Mouse (Mus musculus) lung, embryonic 14.5 days (tissue): Measurements from ENCODE around the gene Pibf1. TPM values are rescaled to one million over a fixed set of nuclear protein-coding genes. Genes with fewer than 3 reads are reported as not detected.

Source experiments
- ATAC-seq: fragments of 200-750 bp; cut with Nextera tagmentation; 2 replicates; pipeline ENCODE4 v1.8.0; 2017; ENCODE audit warnings: mild to moderate bottlenecking, moderate TSS enrichment, moderate library complexity; ENCODE audit not compliant: insufficient read depth
- DNase-seq: peaks from one replicate; pipeline ENCODE4 v3.0.0-alpha.2; 2015
- H3K27ac ChIP-seq: fragments of 300-500 bp; sonication (generic); 2 replicates; pipeline ENCODE4 v1.5.1; 2014; ENCODE audit warnings: low read depth, mild to moderate bottlenecking, moderate library complexity
- H3K27me3 ChIP-seq: fragments of 300-500 bp; sonication (generic); 2 replicates; pipeline ENCODE4 v1.6.1; 2014; ENCODE audit warnings: low read length, control low read depth; ENCODE audit not compliant: insufficient read depth
- H3K36me3 ChIP-seq: fragments of 300-500 bp; sonication (generic); 2 replicates; pipeline ENCODE4 v1.6.1; 2014; ENCODE audit warnings: control low read depth; ENCODE audit not compliant: insufficient read depth
- H3K4me1 ChIP-seq: fragments of 300-500 bp; sonication (generic); 2 replicates; pipeline ENCODE4 v1.6.1; 2014; ENCODE audit warnings: antibody characterized with exemption, control low read depth; ENCODE audit not compliant: insufficient read depth
- H3K4me2 ChIP-seq: fragments of 300-500 bp; sonication (generic); 2 replicates; pipeline ENCODE4 v1.6.1; 2014; ENCODE audit warnings: mild to moderate bottlenecking
- H3K4me3 ChIP-seq: fragments of 300-500 bp; sonication (generic); 2 replicates; pipeline ENCODE4 v1.5.1; 2014; ENCODE audit warnings: low read depth, low read length
- H3K9ac ChIP-seq: fragments of 300-500 bp; sonication (generic); 2 replicates; pipeline ENCODE4 v1.6.1; 2014
- H3K9me3 ChIP-seq: fragments of 300-500 bp; sonication (generic); 2 replicates; pipeline ENCODE4 v1.6.1; 2016; ENCODE audit warnings: low read depth, low read length, control low read depth
- CTCF ChIP-seq: IDR thresholded peaks from 2 replicates; pipeline ENCODE4 v1.5.1; 2016; ENCODE audit warnings: antibody characterized with exemption, low read depth
- WGBS: fragments of 180-500 bp; shearing (Covaris S2); extraction: QIAGEN DNeasy Blood & Tissue Kit; methylation state at CpG from one replicate; pipeline ENCODE4 v1.1.7; 2014; 5-methylcytosine and 5-hydroxymethylcytosine counted together
- polyA plus RNA-seq: library from polyadenylated mRNA; unstranded; fragments of >200 nt; fragmentation: Nextera tagmentation; extraction: Ambion mirVana; gene quantifications from 2 replicates; pipeline ENCODE4 v1.2.1, GENCODE M21; 2014

The Pibf1 gene
- polyA plus RNA-seq, 1 experiment from 2014 or later = 18.9 TPM

DNA sequence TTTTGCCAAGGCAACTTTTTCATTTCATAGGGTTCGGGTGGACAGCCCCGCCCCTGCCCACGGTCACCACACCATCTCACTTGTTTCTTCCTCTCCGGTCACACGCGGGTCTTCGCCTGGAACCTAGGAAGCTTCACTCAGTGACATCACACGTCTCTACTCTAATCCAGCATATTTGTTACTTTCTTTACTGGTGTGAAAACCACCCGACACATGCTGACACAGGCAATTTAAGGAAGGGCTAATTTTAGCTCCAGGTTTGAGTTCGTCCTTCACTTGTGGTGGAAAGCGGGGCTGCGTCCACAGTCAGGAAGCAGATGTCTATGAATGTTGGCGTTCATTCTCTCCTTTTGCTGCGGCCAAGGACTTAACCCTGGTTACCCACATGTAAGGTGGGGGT, 166.6 kb downstream of the Pibf1 start:
- 84% methylated on average over 14 of the region's 14 CpGs for WGBS
- no peaks in the 10 kb centered on the region for H3K27me3 ChIP-seq
- H3K4me2 ChIP-seq = no peak overlapping the region
- H3K9me3 ChIP-seq = no peaks in the 10 kb centered on the region
- no peak overlapping the region for H3K9ac ChIP-seq
- no peaks in the 10 kb centered on the region for H3K4me1 ChIP-seq
- no peak overlapping the region for H3K4me3 ChIP-seq
- no peak overlapping the region for H3K27ac ChIP-seq
- peak; percentile 24 for ATAC-seq
- no peak for DNase-seq
- H3K36me3 ChIP-seq = no peaks in the 10 kb centered on the region
- no peak for TF ChIP-seq CTCF

- no peak overlapping the region for H3K4me2 ChIP-seq
- H3K9ac ChIP-seq = no peak overlapping the region
- no peaks in the 10 kb centered on the region for H3K36me3 ChIP-seq
- H3K9me3 ChIP-seq = no peaks in the 10 kb centered on the region
- no peaks in the 10 kb centered on the region for H3K4me1 ChIP-seq
- no peaks in the 10 kb centered on the region for H3K27me3 ChIP-seq
- H3K4me3 ChIP-seq = no peak overlapping the region
- WGBS = 68% methylated on average over 5 of the region's 5 CpGs
- DNase-seq (no peak), ATAC-seq (no peak)
- H3K27ac ChIP-seq = no peak overlapping the region
- no peak for TF ChIP-seq CTCF
These were observed 167.5 kb downstream of the Pibf1 start for GRCm38 (mm10) chr14:99266749-99267148.

GRCm38 (mm10) chr14:99274056-99274455, 174.8 kb downstream of the Pibf1 start:
- Histone ChIP-seq H3K27me3 (no peaks in the 10 kb centered on the region), H3K9me3 (no peaks in the 10 kb centered on the region), H3K9ac (no peak overlapping the region), H3K36me3 (no peaks in the 10 kb centered on the region), H3K4me3 (no peak overlapping the region), H3K27ac (no peak overlapping the region), H3K4me2 (no peak overlapping the region), H3K4me1 (no peaks in the 10 kb centered on the region)
- TF ChIP-seq CTCF = no peak
- 72% methylated on average over 2 of the region's 2 CpGs for WGBS
- DNase-seq (no peak), ATAC-seq (no peak)

- DNase-seq (no peak), ATAC-seq (no peak)
- Histone ChIP-seq H3K36me3 (no peaks in the 10 kb centered on the region), H3K4me2 (no peak overlapping the region), H3K27ac (no peak overlapping the region), H3K9ac (no peak overlapping the region), H3K9me3 (no peaks in the 10 kb centered on the region), H3K4me3 (no peak overlapping the region), H3K27me3 (no peaks in the 10 kb centered on the region), H3K4me1 (no peaks in the 10 kb centered on the region)
- TF ChIP-seq CTCF = no peak
- WGBS = 21% methylated on average over 4 of the region's 4 CpGs
These were observed 176.6 kb downstream of the Pibf1 start for GRCm38 (mm10) chr14:99275827-99276226.

DNA sequence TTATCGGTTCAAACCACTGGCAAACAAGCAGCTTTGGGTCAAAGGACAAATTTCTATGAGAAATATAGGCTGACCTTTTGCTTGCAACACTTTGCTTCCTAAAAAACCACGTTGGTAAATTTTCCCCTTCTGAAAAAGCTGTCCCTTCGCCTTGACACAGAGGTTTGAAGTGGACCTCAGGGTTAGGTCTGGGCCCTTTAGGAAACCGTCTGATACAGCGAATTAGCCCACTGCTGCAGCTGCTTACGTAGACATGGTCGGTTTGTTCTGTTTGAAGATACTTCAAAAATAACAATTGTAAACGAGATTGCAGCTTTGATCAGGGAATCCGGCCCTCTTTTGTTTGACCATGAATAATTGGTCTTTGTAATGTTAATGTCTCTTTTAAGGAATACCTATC, 179.1 kb downstream of the Pibf1 start:
- WGBS = 30% methylated on average over 9 of the region's 9 CpGs
- ATAC-seq = no peak
- Histone ChIP-seq H3K36me3 (no peaks in the 10 kb centered on the region), H3K27me3 (no peaks in the 10 kb centered on the region), H3K27ac (no peak overlapping the region), H3K4me3 (no peak overlapping the region), H3K9ac (no peak overlapping the region), H3K9me3 (no peaks in the 10 kb centered on the region), H3K4me1 (no peaks in the 10 kb centered on the region), H3K4me2 (no peak overlapping the region)
- DNase-seq = no peak
- no peak for TF ChIP-seq CTCF

DNA sequence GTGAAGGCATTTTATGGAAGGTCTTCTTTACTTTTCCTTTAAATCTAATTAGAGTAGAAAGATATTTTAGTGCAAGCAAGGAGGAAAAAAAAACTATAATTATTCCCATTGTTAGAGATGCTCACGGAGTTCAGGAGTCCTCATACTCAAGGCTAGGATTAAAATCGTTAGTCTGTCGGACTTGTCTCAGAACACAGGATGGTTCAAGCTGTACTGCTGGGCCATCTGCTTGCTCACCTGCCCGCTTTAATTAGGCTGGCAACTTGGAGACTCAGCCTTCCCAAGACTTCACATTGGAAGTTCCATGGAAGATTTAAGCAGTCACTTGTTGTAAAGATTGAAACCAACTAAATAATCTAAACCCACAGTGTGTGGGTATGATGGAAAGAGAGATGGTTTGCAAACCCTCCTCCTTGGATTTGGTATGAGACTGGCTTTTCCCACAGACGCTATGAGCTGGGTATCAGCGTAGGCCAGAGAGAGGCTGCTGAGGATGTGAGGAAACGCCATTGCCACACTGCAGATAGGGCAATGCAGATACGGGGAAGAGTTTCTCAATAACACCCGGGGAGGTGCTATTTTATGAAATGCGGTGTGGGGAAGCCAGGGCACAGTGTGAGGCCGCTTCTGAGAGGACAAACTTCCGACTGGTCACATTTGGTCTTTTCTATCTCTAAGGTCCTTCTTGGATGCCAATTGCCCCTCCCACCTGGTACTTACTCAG, 179.7 kb downstream of the Pibf1 start:
- WGBS = 43% methylated on average over 12 of the region's 12 CpGs
- H3K9me3 ChIP-seq = no peaks in the 10 kb centered on the region
- DNase-seq (no peak), ATAC-seq (no peak)
- H3K27me3 ChIP-seq = no peaks in the 10 kb centered on the region
- no peaks in the 10 kb centered on the region for H3K36me3 ChIP-seq
- no peak overlapping the region for H3K4me2 ChIP-seq
- H3K27ac ChIP-seq = no peak overlapping the region
- no peak overlapping the region for H3K4me3 ChIP-seq
- H3K9ac ChIP-seq = no peak overlapping the region
- H3K4me1 ChIP-seq = no peaks in the 10 kb centered on the region
- no peak for TF ChIP-seq CTCF

- no peaks in the 10 kb centered on the region for H3K27me3 ChIP-seq
- DNase-seq (no peak), ATAC-seq (no peak)
- H3K4me2 ChIP-seq = no peak overlapping the region
- no peaks in the 10 kb centered on the region for H3K36me3 ChIP-seq
- no peak overlapping the region for H3K4me3 ChIP-seq
- H3K4me1 ChIP-seq = no peaks in the 10 kb centered on the region
- no peak overlapping the region for H3K9ac ChIP-seq
- WGBS = 72% methylated on average over 5 of the region's 5 CpGs
- H3K27ac ChIP-seq = no peak overlapping the region
- H3K9me3 ChIP-seq = no peaks in the 10 kb centered on the region
- no peak for TF ChIP-seq CTCF
These were observed 181.2 kb downstream of the Pibf1 start for GRCm38 (mm10) chr14:99280399-99280798.
